Mouse (Mus musculus): ENCODE measurements around the gene Psma7.

The Psma7 gene

DNA sequence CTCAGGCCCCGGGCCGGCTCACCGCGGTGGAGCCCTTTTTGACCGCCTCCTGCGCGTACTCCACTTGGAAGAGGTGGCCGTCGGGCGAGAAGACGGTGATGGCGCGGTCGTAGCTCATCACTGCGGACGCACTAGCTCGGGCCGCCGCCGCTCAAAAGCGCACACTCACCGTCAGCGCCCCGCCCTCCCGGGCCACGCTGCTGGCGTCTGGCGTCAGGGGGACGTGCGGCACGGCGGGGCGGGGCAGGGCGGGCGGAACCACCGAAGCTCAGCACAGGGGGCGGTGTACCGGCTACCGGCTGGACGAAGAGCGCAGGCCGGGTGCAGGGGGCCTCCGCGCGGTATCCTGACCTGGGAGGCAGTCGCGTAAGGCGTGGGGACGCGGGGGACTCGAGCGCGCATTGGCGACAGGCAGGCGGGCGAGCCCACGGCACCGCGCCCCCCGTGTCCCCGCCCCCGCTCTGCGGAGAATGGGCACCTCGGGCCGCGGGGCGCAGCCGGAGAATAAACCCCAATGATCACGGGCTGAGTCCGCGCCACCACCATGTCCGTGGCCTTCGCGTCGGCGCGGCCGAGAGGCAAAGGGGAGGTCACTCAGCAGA, at the start of gene Psma7, which contains the start of gene Ss18l1:
Gene Psma7 (minus strand): TSS at position 178 of the 602 bp plus-strand sequence.
Gene Ss18l1 (plus strand): TSS at position 254 of the 602 bp plus-strand sequence.
- CTCF ChIA-PET: interaction anchor here (0.6 to 1.2 kb wide), 2 partner anchors 13 to 63 kb away, joined by 3 read pairs; no protein-coding TSS in a partner anchor

DNA sequence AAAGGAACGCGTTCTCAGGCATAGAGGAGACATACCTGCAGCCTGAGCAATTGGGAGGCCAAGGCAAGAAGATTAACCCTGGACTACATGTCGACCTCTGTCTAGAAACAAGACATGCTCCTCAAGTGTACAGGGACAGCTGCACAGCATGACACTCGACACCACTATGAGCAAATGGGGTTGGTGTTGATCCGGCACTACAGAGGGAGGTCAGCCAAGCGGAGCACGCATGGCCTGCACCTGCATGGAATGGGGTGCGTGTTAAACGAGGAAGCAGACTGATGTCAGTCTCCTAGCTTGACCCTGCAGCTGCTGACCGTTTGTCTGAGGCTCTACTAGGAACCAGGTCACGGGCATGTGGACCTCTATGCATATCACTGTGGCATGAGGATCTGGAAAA, 48.1 kb upstream of the Psma7 start:
- CTCF ChIA-PET: no interaction called here

DNA sequence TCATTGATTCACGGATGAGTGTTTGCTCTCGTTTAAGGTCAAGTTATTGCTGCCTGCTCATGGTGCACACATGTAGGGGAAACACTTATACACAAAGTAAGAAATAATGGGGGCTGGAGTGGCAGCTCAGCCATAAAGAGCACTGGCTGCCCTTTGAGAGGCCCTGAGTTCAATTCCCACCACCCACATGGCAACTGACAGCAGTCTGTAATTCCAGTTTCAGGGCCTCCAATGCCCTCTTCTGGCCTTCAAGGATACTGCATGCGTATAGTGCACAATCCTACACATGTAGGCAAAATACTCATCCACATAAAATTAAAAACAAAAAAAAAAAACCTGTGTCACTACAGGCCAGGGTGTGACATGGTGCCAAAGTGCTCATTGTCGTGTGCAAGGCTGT, 45.2 kb upstream of the Psma7 start:
- CTCF ChIA-PET: no interaction called here

DNA sequence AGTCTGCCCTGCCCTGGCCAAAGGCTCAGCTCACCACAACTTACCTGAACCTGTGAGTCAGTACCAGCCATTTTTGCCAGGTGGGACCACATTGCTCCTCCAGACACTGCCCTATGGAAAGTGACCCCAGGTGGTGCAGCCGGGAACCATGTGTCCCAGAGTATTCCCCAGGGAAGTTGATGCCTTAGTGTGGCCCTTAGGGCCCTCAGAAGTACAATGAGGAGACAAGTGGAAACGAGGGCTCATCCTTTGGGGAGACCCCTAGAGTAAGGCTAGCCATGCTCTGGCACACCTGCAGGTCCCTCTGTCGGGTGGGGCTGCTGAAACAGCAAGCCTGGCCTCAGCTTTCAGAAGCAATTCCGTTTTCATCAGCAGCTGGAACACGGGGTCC, 44.4 kb upstream of the Psma7 start:
- CTCF ChIA-PET: no interaction called here

DNA sequence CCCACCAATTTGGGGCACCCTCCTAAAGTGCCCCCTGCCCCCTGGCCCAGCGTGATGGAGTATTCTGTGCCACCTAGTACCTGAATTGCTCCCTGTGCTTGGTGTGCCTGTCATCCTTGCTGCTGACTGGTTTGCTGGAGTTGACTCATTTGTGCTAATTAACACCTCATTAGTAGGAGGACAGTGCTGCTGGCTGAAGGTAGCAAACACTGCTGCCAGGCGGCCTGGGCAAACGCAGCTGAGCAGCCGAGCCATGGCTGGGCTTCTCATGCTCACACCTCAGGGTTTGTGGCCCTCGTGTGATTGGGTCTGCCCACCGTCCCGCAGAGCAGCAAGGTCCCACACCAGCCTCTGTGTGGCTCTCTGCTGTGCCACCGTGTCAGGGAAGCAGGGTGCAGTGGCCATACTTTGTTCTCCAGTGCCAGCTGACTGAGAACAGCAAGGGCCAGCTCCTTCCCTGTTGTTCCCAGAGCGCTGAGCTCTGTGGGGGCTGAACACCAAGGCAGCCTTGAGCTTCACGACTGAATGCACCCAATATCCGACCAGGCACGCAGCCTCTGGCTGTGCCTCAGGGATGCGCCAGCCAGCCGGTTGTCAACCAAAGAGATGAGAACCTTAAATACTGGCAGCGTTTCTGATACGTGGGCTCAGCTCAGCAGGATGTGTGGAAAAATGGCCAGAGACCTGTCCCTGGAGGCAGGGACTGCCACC, 43.8 kb upstream of the Psma7 start:
- CTCF ChIA-PET: no interaction called here

DNA sequence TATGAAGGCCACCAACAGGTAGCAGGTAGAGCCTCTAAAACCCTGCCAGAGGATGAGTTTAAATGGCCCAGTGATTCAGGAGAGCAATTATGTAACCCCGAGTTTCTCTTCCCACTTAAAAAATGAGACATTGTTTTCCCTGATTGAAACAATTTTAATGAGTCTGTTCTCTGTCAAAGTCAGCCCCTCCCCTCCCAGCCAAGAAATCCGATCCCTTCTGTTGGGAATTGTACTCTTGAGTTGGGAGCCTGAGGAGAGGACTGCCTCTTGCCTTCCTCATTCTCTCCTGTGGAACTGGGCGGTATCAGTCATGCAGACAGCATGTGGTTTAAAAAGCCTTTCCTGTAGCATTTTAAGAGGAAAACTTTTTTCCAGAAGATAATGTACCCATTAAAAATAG, 42.3 kb upstream of the Psma7 start:
- CTCF ChIA-PET: no interaction called here

DNA sequence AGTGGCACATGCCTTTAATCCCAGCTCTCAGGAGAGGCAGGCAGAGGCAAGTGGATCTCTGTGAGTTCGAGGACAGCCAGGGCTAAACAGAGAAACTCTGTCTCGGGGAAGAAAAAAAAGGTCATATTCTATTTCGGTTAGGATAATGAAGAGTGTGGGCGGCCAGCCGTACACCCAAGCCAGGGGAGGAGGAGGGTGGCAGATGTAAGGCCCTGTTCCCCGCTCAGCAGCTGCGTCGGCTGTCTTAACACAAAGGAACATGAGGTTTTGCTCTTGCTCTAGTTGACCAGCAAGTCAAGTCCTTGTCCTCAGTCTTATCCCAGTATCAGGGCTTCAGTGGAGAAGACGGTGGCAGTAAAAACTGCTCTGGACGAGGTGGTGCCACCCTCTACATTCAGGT, 40.8 kb upstream of the Psma7 start:
- CTCF ChIA-PET: interaction anchor here (0.7 kb wide), 1 partner anchor 1503 kb away, joined by 26 read pairs; no protein-coding TSS in a partner anchor

DNA sequence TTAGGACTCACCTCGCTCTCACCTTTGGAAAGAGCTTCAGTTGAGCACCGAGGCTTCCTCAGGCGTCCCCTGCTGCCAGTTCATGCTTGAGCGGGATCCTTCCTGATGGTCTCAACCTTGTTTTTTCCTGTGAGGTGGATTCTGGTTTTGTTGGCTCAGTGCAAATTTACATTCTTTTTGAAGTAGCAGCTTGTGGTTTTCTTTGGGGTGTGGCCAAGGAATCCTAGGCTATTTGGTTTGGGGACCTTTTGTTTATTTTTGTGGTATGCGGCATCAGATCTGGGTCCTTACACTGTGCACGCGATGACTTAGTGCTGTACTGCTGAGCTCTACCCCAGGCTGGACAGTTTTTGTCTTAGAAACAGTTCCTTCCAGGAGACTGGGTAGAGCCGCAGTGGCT, 38.4 kb upstream of the Psma7 start:
- CTCF ChIA-PET: no interaction called here

DNA sequence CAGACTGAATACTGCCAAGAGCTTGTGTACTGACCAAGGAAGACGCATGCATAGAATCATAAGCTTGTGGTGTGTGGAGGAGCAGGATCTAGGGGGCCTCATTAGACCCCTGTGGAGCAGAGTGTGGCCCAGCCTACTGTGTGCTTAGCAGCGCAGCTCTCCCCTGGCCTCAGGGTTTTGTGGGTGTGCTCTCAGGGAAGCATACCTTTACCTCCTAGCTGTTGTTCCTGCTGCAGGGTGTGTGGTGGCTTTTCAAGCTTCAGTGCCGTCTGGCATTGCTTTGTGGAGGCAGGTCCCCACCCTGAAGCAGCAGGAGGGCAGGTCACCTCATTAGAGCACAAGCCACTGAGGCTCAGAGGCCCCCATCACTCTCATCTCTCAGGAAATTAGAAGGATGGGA, 35.4 kb upstream of the Psma7 start:
- CTCF ChIA-PET: interaction anchor here (0.6 kb wide), 1 partner anchor 9 kb away, joined by 4 read pairs; no protein-coding TSS in a partner anchor

DNA sequence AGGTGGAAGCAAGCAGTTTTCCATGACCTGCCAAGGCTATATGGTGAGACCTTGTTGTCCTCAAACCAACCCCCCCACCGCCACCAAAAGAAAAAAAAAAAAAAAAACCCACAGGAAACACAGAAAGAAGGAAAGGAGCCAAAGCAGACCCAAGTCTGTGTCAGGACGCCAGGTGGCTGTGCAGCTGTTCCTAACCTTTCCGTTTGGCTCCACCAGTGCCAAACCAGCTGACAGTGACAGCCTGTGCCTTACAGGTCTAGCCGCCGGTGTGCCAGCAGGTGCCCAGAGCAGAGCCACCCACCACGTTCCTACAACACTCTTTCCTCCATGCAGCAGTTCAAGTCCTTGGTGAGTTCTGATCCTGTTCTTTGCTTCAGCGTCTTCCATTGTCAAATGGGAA, 30.7 kb upstream of the Psma7 start:
- CTCF ChIA-PET: no interaction called here

DNA sequence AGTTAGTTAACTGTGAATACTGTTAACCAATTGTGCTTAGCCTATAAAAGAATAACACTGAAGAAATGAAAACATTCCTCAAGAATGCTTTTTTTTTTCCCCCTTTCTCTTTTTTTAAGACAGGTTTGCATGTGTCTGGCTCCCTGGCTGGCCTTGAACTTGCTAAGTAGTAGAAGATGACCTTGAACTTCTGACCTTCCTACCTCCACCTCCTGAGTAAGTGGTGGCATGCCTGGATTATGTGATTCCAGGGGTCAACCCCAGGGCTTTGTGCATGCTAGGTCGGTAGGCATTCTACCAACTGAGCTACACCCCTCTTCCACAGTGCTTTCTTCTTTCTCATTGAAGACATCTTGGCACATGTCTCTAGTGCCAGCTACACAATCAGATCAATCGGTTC, 29.4 kb upstream of the Psma7 start:
- CTCF ChIA-PET: no interaction called here

DNA sequence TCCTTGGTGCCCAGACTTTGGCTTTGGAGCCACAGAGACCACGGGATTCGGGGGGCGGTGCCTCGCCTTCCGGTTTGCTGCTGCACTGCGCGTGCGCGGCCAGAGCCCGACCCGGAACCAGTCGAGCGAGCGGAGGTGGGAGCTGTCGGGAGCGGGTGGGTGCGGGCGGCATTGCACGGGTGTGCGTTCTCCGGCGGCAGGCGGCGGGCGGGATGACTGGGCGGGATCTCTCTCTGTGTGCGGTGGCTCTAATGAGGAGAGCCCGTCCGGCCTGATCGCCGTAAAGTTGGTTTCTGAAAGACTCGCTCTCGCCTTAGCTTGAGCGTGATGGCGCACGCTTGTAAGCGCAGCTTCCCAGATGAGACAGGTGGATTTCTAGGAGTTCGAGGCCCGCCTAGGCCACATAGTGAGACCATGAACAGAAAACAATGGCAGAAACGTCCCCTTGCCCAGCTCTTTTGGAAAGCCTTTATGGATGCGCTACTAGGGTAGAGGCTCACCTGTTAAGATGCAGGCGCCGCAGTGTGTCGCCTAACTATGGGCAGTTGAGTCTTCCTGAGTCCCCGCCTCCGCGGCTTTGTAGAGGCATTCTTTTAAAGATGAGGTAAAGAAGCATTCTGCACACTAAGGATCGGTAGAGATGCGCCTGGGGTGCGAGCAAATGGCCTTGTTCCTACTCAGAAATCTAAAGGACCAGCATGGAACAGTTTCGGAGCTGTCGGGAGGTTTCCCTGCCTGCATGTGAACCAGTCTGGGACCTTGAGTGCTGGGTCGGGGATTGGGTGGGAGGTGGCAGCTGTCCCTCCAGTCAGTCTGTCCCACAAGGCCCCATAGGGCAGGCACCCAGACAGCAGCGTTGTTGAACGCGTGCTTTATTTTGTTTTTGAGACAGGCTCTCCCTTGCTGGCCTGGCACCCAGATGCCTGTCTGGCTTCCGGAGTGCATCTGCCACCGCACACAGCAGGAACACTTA, 28.5 kb upstream of the Psma7 start, which contains the start of gene Mtg2:
Gene Mtg2 (plus strand): TSS at position 108 of the 973 bp plus-strand sequence.
- CTCF ChIA-PET: interaction anchor here (0.5 to 0.8 kb wide), 2 partner anchors 44 to 406 kb away, joined by 3 read pairs; no protein-coding TSS in a partner anchor

DNA sequence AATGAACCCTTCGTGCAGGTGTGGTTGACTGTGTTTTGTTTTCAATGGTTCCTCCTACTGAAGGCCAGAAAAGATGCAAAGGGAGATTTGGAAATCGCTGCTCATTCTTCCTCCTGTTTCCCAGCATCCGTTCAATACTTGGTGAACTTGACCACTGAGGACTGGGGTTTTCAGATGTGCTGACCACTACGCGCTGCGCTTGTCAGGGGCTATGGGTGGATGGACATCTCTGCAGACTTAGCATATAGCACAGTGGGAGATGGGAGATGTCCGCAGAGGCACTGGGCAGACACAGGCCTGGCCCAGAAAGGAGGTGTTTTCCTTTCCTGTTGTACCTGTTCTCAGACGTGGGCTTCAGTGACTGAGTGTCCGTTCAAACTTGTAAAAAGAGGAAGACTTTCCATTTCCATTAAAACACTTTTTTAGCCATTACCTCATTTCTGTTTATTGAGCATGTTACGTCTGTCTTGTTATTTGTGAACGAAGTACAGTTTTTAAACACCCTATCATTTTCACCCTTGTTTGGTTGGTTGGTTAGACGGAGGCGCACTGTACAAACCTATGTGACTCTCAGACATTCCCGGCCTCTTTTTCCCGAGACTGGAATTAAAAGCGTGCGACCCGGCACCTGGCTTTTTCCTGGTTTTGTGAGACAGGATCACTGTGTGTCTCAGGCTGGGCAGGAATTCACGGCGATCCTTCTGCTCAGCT, 27.7 kb upstream of the Psma7 start:
- CTCF ChIA-PET: interaction anchor here (0.5 kb wide), 1 partner anchor 405 kb away, joined by 3 read pairs; no protein-coding TSS in a partner anchor

DNA sequence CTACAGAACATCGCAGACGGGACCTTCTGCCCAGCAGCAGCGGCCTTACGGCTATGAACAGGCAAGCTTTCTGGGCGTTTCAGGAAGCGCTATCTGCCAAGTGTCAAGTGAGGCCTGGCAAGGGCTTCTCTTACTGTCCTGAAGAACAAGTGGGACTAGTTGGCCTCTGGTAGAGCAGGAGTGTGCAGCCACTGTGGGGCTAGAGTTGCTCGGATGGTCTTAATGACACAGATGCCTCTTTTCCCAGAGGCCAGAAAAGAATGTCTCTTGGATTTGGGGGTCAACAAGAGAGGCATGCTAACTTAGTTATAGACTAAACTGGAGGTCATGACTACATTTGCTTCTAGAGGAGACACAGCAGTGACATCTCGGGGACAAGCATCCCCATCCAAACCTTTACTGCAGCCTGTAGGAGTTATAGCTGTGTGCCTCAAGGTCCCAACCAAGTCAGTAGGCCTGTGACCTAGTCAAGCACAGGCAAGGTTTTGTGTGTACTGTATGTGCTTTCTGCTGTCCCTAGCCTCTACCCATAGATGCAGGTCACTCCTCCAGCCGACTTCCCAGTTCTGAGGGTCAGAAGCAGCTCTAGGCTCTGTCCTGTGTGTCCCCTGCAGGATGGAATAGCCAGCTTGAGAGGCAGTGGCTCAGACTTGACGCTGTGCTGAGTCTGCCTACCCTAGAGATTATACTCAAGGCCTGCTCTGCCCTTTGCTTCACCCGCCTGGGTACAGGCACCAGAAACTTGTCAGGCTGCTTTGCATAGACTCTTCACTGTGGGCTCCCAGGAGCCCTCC, 21.3 kb upstream of the Psma7 start:
- CTCF ChIA-PET: no interaction called here

DNA sequence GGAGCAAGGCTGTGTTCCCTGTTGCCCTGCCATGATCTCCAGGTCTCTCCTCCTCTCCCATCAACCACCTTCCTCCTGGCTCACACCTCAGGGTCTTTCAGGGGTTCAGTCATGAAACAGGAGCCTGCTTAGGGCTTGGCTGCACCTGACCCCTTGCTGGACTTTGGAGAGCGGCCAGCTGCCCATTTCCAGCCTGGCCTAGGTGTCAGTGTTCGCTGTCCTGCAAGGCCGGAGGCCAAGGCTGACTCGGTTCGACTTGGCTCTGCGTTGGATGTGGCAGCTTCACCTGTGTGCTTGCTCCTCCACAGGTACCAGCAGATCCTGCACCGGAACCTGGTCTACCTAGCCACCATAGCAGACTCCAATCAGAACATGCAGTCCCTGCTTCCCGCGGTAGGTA, 10.8 kb upstream of the Psma7 start:
- CTCF ChIA-PET: no interaction called here

DNA sequence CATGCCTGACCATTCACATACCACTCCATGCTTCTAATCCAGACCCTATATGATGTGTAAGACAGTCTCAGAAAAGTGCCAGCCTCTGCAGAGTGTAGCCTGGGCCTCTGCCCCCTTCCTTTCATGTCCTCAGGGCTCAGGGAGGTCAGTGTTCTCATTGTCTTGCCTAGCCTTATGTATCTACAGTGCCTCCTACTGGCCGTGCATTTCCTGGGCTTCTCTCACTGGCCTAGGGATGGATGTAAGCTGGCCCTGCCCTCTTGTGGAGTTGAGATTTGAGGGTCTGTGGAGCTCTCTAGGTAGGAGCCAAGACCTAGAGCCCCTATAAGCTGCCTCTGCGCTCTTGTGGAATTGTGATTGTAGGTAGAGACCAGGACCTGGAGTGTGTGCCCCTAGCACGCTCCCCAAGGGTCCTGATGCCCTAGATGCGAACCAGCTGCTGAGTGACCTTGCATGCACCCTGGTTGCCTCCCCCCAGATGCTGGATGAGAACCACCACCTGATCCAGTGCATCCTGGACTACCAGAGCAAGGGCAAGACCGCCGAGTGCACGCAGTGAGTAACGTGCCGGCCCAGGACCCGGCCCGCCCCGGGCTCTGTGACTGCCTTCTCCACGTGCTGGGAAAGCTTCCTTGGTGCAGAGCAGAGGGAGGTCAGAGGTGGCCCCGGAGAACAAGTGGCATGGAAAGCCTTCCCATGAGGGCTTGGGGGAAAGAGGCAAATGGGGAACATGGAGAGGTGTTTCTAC, 9.9 kb upstream of the Psma7 start:
- CTCF ChIA-PET: interaction anchor here (0.6 to 1.4 kb wide), 3 partner anchors 131 to 1501 kb away, joined by 4 to 7 read pairs (median 4); no protein-coding TSS in a partner anchor

DNA sequence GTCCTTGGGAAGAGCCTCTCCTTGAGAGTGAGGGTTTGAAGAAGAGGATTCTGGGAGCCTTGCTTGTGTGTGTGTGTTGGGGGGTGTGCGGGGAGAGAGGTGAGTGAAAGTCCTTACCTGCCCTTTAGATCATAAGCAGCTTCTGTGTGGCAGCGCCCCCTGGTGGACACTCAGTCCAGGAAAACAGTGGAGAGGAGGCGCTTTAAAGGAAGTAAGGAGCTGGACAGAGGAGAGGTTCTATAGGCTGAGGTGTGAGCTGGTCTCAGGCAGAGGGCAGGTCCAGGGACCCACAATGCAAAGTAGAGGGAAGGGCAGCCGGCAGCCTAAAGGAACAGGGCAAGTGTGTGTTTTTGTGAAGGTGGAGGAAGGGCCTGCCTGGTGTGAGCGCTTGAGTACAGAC, 8.8 kb upstream of the Psma7 start:
- CTCF ChIA-PET: interaction anchor here (0.7 to 1.4 kb wide), 5 partner anchors 80 to 137 kb away, joined by 3 to 7 read pairs (median 4); no protein-coding TSS in a partner anchor

DNA sequence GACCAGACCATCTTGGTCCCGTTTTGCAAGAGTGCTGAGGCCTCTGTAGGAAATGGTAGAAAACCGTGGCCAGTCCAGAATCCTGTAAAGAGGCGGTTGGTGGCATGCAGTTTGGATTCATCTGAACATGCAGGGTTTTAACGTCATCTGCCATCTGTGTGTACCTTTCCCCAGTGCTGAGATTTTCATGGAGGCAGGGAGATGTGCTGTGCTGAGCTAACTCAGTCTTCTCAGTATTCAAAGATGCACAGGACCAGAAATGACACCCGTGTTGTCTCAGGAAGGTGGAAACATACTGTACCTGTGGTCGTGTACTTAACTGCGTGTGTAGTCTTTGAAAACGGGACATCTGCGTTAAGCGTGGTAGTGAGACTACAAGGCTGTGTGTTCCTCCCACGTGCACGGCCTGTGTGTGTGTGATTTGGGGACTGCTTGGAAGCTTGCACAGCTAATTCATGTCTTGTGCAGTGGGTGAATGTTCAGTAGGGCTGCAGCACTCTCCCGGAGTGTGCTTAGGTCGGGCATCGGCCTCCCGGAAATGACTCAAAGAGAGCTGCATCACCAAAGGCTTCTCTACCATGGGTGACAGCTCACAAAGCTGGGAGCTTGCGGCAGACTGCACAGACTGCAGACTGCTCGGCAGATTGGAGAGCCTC, 5.9 kb upstream of the Psma7 start:
- CTCF ChIA-PET: no interaction called here

DNA sequence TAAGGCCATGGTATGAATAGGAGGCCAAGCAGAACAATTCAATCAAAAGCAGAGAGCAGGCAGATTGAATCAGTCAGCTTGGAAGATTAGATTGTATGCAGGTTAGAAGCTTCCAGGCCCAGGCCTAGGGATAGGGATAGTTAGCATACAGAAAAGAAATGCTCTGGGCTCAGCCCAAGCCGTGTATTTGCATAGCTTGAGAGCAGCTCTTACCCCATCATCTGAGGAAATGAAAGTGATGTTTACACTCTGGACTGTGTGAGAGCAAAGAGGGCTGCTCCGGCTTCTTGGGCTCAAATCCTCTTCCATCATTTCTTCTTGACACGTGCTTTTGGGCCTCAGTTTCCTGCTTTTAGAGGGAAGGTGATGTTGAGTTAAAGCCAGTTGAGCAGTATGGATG, 5.3 kb upstream of the Psma7 start:
- CTCF ChIA-PET: no interaction called here

All from spleen, embryonic (tissue).